Mouse (Mus musculus) midbrain, postnatal 0 days (tissue): ENCODE results near the gene Ak8. TPM values are rescaled to one million over a fixed set of nuclear protein-coding genes. Genes with fewer than 3 reads are reported as not detected.
A peak's percentile ranks its signal among the peaks of the same experiment; 100 is the strongest.

Experiments used
- ATAC-seq: fragments of 200-750 bp; cut with Nextera tagmentation; 2 replicates; pipeline ENCODE4 v1.8.0; 2017; ENCODE audit warnings: moderate number of reproducible peaks, mild to moderate bottlenecking, moderate TSS enrichment, moderate library complexity; ENCODE audit not compliant: low FRiP score
- DNase-seq: peaks from one replicate; pipeline ENCODE4 v3.0.0-alpha.2; 2015; ENCODE audit warnings: low spot score
- H3K27ac ChIP-seq: fragments of 300-500 bp; sonication (generic); 2 replicates; pipeline ENCODE4 v1.5.1; 2014; ENCODE audit warnings: low read depth, mild to moderate bottlenecking, low read length, mixed read lengths
- H3K27me3 ChIP-seq: fragments of 300-500 bp; sonication (generic); 2 replicates; pipeline ENCODE4 v1.6.1; 2014; ENCODE audit warnings: low read length, control low read depth, mixed read lengths; ENCODE audit not compliant: insufficient read depth
- H3K36me3 ChIP-seq: fragments of 300-500 bp; sonication (generic); 2 replicates; pipeline ENCODE4 v1.6.1; 2014; ENCODE audit warnings: low read length, control low read depth, mixed read lengths; ENCODE audit not compliant: insufficient read depth
- H3K4me1 ChIP-seq: fragments of 300-500 bp; sonication (generic); 2 replicates; pipeline ENCODE4 v1.6.1; 2014; ENCODE audit warnings: mild to moderate bottlenecking, control low read depth, antibody characterized with exemption, low read length, mixed read lengths; ENCODE audit not compliant: insufficient read depth
- H3K4me2 ChIP-seq: fragments of 300-500 bp; sonication (generic); 2 replicates; pipeline ENCODE4 v1.6.1; 2014; ENCODE audit warnings: low read depth, mild to moderate bottlenecking, low read length, mixed read lengths; ENCODE audit not compliant: poor library complexity, severe bottlenecking
- H3K4me3 ChIP-seq: fragments of 300-500 bp; sonication (generic); 2 replicates; pipeline ENCODE4 v1.5.1; 2014; ENCODE audit warnings: low read depth, mild to moderate bottlenecking, low read length, moderate library complexity
- H3K9ac ChIP-seq: fragments of 300-500 bp; sonication (generic); replicated peaks from 2 replicates; pipeline ENCODE4 v1.6.1; 2014; ENCODE audit warnings: mild to moderate bottlenecking, low read length, moderate library complexity, mixed read lengths; ENCODE audit not compliant: poor library complexity, severe bottlenecking
- H3K9me3 ChIP-seq: fragments of 300-500 bp; sonication (generic); 2 replicates; pipeline ENCODE4 v1.6.1; 2016; ENCODE audit warnings: low read length, control low read depth
- CTCF ChIP-seq: IDR thresholded peaks from 2 replicates; pipeline ENCODE4 v1.5.1; 2016; ENCODE audit warnings: antibody characterized with exemption, mild to moderate bottlenecking
- WGBS: fragments of 180-500 bp; shearing (Covaris S2); extraction: QIAGEN DNeasy Blood & Tissue Kit; methylation state at CpG from one replicate; pipeline ENCODE4 v1.1.7; 2014; 5-methylcytosine and 5-hydroxymethylcytosine counted together
- polyA plus RNA-seq: library from polyadenylated mRNA; unstranded; fragments of >200 nt; fragmentation: Nextera tagmentation; extraction: Ambion mirVana; gene quantifications from 2 replicates; pipeline ENCODE4 v1.2.1, GENCODE M21; 2015
- total RNA-seq: library from RNA; depleted of rRNA; stranded (reverse); fragments of >200 nt; gene quantifications from 2 replicates; pipeline ENCODE4 v1.2.3, GENCODE M21; 2014

The Ak8 gene
- total and polyA plus RNA-seq, 2 experiments from 2014 or later = 2.3 to 4.9 TPM

- H3K36me3 ChIP-seq = peaks cover 27% of the 10 kb centered on the region
- peak; percentile 10 for DNase-seq
- H3K9me3 ChIP-seq = no peaks in the 10 kb centered on the region
- WGBS = 75% methylated on average over 3 of the region's 3 CpGs
- no peak overlapping the region for H3K4me2 ChIP-seq
- peaks cover 15% of the 10 kb centered on the region for H3K4me1 ChIP-seq
- no peaks in the 10 kb centered on the region for H3K27me3 ChIP-seq
- no peak overlapping the region for H3K9ac ChIP-seq
- TF ChIP-seq CTCF = no peak
- no peak overlapping the region for H3K27ac ChIP-seq
- no peak for ATAC-seq
- H3K4me3 ChIP-seq = no peak overlapping the region
Measured at GRCm38 (mm10) chr2:28836181-28836940, 136.4 kb downstream of the Ak8 start.

- ATAC-seq = peak; percentile 54
- no peak for TF ChIP-seq CTCF
- peak overlapping the region; percentile 79 for H3K27ac ChIP-seq
Measured at GRCm38 (mm10) chr2:28839501-28840221, 139.7 kb downstream of the Ak8 start.

GRCm38 (mm10) chr2:28840222-28840951 lies 140.4 kb downstream of the Ak8 start, which contains the start of the genes Gtf3c4 and Ddx31:
TSS of gene Gtf3c4 (minus strand) at chr2:28840360.
TSS of gene Ddx31 (plus strand) at chr2:28840406.
- H3K36me3 ChIP-seq = peaks cover 6% of the 10 kb centered on the region
- H3K27ac ChIP-seq = peak within 1 kb of the TSS; percentile 79
- H3K27me3 ChIP-seq = no peaks in the 10 kb centered on the region
- ATAC-seq (peak; percentile 96), DNase-seq (peak; percentile 95)
- peak within 1 kb of the TSS; percentile 82 for H3K9ac ChIP-seq
- no peaks in the 10 kb centered on the region for H3K9me3 ChIP-seq
- H3K4me3 ChIP-seq = peak within 1 kb of the TSS; percentile 94
- peak within 1 kb of the TSS; percentile 96 for H3K4me2 ChIP-seq
- no peak for TF ChIP-seq CTCF
- WGBS = 1% methylated on average over 58 of the region's 63 CpGs
- peaks cover 21% of the 10 kb centered on the region for H3K4me1 ChIP-seq

More at GRCm38 (mm10) chr2:28839501-28840221, 139.7 kb downstream of the Ak8 start:
- Histone ChIP-seq H3K4me3 (peak overlapping the region; percentile 94), H3K4me1 (peaks cover 21% of the 10 kb centered on the region), H3K9me3 (no peaks in the 10 kb centered on the region), H3K36me3 (peaks cover 2% of the 10 kb centered on the region; the same call in 1 of the 2 replicates), H3K4me2 (peak overlapping the region; percentile 96), H3K27me3 (no peaks in the 10 kb centered on the region), H3K9ac (peak overlapping the region; percentile 82)
- WGBS = under 1% methylated on average over 47 of the region's 53 CpGs
- DNase-seq = no peak

- H3K4me2 ChIP-seq = no peak overlapping the region
- 69% methylated on average over 3 of the region's 3 CpGs for WGBS
- H3K9me3 ChIP-seq = no peaks in the 10 kb centered on the region
- peaks cover 21% of the 10 kb centered on the region for H3K4me1 ChIP-seq
- H3K4me3 ChIP-seq = no peak overlapping the region
- no peak for TF ChIP-seq CTCF
- peaks cover 17% of the 10 kb centered on the region for H3K36me3 ChIP-seq
- ATAC-seq (no peak), DNase-seq (no peak)
- no peak overlapping the region for H3K27ac ChIP-seq
- no peaks in the 10 kb centered on the region for H3K27me3 ChIP-seq
- H3K9ac ChIP-seq = no peak overlapping the region
Measured at GRCm38 (mm10) chr2:28842042-28842441, 142.1 kb downstream of the Ak8 start.

- no peak for TF ChIP-seq CTCF
- Histone ChIP-seq H3K27ac (no peak overlapping the region), H3K9me3 (no peaks in the 10 kb centered on the region), H3K4me2 (no peak overlapping the region), H3K9ac (no peak overlapping the region), H3K36me3 (peaks cover 56% of the 10 kb centered on the region), H3K4me1 (no peaks in the 10 kb centered on the region), H3K4me3 (no peak overlapping the region), H3K27me3 (no peaks in the 10 kb centered on the region)
- DNase-seq = no peak
- no peak for ATAC-seq
- WGBS = 95% methylated on average over 2 of the region's 2 CpGs
Measured at GRCm38 (mm10) chr2:28848879-28849278, 148.9 kb downstream of the Ak8 start.
